Mouse (Mus musculus) megakaryocyte, embryonic 14.5 days (primary cell): ENCODE measurements around the gene Ttll3.

Source experiments
- FLI1 ChIP-seq: IDR thresholded peaks from 2 replicates; pipeline ENCODE4 v1.6.1; 2012; ENCODE audit warnings: low read length, inconsistent platforms, mixed read lengths
- GATA1 ChIP-seq: IDR thresholded peaks from 3 replicates; pipeline ENCODE4 v1.6.1; 2012; ENCODE audit warnings: mixed read lengths, low read length, inconsistent platforms, borderline replicate concordance

DNA sequence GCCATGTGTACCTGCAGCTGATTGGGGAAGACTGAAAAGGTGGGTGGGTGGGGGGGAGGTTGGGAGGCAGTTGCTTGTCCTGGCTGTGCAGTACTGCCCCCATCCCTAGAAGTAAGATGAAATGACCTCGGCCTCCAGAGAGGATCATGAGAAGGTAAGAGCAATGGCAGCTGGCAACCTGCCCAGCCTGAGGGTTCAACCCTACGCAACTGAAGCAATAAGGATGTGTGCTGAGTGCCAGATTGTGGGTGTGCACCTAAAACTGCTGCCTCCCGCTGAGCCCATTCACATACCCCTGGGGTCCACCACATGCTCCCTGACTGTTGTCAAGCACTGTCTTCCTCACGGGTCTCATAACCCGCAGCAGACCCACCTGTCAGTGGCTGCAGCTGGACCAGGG, 27.4 kb downstream of the Ttll3 start:
- TF ChIP-seq GATA1 (no peak), FLI1 (no peak)
